Mouse (Mus musculus) CD4-positive, CD25-positive, alpha-beta regulatory T cell, adult 4 months (primary cell): ENCODE measurements around the gene Apom. TPM values are rescaled to one million over a fixed set of nuclear protein-coding genes. Genes with fewer than 3 reads are reported as not detected.

Experiments used
- ATAC-seq: one replicate; pipeline ENCODE4 v1.8.0; 2017
- polyA plus RNA-seq, 2 experiments: library from polyadenylated mRNA; unstranded; fragments of 100-300 nt; shearing (Covaris generic); gene quantifications; one replicate each; pipeline ENCODE4 v1.2.1; 2017

Apom gene
- polyA plus RNA-seq = under 1 TPM in 1 of 2 experiments, not detected in 1; 0.32 TPM

DNA sequence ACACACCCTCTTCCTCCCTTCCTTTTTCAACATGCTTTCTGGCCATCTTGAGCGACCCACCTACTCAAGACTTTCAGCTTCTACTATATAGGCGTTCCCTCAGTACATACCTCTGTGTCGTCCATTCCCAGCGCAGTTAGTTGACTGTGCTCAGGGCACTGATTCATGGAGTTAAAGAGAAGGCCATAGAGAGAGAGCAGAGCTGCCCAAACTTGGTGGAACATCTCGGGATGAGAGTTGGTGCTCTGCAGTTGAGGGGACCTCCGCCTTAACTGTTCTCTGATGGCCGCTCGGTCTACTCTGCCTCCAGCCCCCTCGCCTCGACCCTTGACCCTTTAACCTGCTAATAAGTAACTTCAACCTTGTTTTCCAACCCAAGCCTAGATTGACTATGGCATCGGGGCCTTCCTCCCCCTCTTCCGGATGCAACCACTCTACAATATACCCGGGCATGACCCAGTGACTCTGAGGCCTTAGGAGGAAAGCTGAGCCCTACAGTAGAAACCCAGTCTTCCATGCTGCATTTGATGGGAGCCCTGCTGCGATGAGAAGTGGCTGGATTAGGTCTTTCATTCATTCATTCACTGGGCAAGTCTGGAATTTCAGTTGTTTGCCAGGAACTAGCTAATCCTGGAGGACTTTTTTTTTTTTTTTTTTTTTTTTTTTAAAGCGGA is at the start of gene Apom:
Gene Apom, minus strand, starts transcription at position 551 of the 674 bp plus-strand sequence.
- ATAC-seq = no peak

DNA sequence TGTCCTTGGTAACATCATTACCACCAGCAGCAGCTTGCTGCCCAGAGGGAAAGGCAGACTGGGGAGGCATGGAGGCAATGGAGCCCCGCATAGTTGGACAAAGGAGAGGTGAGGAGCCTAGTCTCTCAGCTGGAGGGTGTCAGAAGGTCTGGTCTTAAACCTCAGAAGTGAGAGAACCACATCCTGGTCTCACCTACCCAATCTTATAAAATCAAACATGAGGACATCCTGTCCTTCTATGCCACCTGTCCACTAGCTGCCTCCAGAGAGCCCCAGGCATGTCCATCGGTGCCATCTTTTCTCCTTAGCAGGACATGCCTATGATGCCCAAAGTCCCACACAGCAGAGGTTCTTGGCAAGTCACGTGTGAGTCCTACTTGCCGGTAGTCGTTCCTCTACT is 48.2 kb upstream of the Apom start:
- ATAC-seq = peak; percentile 76

DNA sequence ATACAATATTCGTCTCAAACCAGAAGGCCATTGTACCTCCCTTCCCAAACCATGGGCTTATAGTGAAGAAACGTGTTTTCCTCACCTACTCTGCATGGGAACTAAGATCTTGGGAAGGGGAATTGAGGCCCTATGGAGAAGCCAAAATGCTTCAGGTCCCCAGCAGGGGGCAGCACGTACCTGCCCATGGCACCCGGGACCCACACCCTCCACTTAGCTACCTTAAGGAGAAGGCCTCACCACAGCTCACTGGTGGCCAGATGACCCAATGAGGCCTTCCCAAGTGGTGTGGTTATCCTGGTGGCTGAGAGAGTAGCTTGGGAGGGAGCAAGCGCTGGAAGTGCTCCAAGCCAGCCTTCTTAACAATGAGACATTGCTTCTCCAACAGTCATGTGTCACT is 46.7 kb upstream of the Apom start:
- peak; percentile 48 for ATAC-seq

DNA sequence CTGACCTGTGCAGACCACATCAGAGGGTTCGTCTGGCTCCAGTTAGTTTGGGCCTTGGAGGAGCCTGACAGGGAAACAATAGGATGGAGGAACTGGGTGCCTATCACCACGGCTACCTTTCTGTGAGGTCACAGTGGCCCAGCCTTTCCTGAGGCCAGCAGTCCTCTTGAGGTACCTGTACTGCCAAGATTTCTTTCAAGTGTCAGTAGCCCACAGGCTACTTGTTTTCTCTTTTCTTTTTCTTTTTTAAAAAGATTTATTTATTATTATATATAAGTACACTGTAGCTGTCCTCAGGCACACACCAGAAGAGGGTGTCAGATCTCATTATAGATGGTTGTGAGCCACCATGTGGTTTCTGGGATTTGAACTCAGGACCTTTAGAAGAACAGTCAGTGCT is 44.1 kb upstream of the Apom start, which contains the start of gene Aif1:
Gene Aif1, minus strand, starts transcription at position 101 of the 400 bp plus-strand sequence.
- ATAC-seq = no peak

DNA sequence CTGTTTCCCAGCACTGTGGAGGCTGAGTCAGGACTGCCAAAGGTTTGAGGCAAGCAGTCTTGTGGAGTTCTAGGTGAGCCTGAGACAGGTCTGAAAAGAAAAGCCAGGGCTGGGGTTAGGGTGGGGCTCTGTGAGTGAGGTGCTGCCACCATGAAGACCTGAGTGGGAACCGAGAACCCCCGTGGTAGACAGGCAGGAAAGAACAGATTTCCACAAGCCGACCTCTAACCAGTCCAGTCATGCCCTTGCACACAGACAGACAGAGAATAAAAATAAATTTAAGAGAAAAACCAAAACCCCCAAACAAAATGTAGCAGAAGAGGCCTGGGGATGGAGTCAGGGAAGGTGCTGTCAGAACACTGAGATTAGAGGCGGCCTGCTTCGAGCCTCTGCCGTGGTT is 43.5 kb upstream of the Apom start:
- no peak for ATAC-seq

DNA sequence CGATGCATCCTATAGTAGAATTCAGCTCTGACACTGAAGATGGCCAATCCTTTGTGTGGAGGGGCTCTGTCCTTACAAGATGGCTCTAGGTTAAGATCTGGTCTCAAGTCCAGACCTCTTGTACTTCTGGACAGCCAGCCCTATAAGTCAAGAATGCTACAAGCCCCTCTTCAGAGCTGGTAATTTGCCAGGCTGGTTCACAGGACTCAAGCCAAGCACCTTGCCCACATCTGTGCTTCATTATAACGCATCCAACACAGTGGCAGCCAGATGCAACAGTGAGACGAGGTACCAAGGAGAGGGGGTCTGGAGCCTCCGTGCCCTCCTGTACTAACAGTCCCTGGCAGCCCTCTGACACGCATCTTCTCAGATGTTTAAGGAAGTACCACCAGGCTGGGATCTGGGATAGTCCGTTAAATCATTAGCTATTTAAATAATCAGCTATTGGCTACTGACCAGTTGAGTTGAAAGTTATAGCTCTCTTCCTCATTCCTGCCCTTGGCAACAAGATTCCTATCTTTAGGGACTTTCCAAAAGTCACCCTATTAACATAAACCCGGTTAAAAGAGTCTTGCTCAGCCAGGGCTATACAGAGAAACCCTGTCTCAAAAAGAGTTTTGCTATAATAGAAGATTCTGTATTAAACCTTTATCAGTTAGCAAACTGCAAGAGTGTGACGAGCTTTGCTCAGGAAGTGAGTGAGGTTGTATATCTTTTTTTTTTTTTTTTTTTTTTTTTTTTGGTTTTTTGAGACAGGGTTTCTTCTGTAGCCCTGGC is 42.5 kb upstream of the Apom start:
- peak; percentile 67 for ATAC-seq

DNA sequence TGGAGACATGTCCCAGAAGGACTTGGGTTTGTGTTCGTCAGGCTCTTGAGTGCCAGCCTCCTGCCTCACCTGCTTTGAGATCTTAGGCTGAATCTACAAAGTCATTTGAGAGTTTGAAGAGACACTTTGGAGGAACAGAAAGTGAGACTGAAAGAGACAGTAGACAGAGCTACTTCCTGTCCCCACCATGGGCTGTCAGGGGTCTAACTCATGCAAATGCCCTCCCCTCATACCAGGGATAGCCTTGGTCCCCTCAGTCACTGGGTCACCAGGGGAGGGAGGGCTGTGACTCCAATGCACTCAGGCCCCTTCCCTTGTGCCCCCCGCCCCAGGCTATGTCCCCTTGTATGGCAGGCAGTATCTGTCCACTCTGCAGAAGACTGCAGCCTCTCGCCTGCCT is 41.5 kb upstream of the Apom start:
- peak; percentile 75 for ATAC-seq

DNA sequence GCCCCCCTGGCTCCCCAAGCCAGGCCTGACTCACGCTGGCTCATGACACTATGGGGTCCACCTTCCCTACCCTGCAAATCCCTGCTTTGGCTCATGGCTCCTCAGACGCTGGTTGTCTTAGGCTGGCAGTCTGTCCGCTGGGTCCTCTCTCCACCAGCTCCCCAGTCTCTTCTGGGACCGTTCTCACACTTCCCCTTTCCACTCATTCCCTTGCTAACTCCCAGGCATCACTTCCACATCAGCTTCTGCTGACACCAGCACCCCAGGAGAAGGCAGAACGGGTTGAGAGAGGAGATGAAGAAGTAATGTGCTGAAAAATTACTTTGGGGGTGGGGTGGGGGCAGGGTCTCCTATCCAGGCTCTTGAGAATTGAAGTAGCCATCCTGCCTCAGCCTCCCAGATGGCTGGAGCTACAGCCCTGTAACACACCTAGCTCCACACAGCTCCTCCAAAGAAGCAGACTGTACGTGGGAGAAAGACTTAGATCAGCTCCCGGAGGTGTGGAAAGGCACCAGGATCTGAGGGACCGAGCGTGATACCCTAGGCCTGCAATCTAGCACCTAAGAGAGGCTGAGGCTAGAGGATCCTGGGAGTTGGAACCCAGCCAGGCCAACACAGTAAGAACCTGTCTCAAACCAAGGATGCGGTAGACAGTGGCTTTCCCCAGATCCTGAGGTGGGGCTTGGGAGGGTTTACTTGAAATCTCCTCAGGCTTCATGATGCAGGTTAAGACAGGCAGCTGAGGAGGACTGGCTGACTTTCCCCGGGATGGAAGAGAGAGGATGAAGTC is 40.8 kb upstream of the Apom start:
- peak; percentile 48 for ATAC-seq

DNA sequence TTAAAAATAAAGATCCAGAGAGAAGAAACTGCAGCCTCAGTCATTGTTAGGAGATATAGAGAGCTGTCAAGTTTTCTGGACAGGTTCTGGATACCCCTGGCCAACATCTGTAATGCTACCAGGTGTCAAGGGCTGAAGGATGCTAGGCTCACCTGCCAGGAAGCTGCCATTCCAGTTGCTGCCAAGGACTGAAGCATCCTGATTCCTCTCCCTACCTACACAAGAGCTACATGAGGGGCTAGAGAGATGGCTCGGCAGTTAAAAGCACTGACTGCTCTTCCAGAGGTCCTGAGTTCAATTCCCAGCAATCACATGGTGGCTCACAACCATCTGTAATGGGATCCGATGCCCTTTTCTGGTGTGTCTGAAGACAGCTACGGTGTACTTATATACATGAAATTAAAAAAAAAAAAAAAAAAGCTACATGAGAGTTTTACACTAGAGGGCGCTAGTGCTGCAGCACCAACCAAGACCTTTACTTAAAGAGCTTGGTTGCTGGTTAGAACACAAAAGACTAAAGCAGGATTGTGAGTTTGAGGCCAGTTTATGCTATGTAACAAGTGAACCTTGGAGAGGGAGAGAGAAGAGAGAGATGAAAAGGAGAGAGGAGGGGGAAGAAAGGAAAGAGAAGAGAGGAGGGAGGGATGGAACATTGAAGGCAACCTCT is 36.8 kb upstream of the Apom start:
- no peak for ATAC-seq

DNA sequence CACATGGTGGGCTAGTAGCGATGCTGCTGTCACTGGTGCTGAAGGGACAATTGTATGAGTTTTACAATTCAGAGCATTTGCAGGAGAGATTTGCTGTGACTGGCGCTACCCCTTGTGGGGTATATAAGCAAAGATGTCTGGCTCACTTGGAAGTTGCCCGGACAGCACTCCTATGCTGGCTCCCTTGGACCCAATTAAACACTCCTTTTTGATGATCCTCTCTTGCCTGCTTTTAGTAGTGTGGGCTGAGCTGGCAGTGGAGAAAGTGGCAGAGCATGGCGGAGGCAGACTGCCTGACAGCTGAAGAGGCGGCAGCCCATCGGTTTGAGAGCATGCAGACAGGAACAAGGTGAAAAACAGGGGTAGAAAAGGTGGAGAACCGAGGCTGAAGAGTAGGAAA is 35.9 kb upstream of the Apom start:
- ATAC-seq = no peak

DNA sequence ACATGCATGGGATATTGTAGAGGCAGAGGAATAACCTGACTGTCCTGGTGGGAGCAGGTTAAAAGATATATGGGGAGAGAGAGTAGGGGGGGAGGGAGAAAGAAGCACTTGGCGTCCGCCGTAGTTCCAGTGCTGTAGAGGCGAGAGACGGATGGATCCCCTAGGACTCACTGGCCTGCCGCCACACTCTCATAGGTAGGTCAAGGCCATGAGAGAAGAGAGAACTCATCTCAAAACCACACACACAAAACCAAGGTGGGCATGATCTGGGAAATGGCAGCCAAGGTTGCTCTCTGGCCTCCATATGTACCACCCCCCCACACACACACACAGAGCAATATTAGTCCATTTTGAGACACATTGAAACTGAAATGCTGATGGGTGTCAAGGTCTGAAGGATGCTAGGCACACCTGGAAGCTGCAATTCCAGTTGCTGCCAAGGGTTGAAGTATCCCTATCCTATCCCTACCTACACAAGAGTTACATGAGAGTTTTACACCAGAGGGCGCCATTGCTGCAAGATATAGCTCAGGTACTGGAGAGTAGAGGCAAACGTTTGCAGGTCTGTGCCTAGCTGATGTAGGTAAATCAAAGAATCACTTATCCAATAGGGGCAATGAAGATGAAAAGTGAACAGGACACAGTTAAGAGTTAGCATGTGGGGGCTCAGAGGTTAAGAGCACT is 34.6 kb upstream of the Apom start:
- ATAC-seq = no peak

DNA sequence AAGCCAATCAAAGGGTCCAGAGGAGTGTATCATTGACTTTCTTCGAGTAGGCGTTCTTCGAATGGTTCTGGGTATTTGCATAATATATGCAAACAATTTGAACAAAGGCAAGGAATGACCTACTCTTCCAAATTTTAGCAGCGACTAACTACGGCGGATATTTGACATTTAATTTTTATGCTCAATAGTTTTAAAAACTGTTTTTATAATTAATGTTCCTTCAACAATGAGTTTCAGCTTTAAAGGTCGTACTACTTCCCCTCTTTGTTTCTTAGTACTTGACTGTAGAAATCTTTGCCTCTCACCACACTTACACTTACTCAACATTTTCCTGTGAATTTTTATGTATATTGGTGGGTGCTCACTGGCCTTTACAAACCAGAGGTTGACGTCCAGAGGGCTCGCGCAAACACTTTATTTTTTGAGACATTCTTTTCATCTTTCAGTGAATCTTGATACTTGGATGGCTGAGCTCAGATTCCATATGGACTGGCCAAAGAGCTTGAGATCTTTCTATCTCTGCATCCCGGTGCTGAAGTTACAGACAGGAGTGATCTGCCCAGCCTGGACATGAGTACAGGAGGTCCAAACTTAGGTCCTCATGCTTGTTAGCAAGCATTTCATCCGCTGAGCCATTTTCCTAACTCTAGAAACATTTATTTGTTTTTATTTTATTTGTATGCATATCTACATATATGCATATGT is 33.8 kb upstream of the Apom start:
- peak; percentile 1 for ATAC-seq

DNA sequence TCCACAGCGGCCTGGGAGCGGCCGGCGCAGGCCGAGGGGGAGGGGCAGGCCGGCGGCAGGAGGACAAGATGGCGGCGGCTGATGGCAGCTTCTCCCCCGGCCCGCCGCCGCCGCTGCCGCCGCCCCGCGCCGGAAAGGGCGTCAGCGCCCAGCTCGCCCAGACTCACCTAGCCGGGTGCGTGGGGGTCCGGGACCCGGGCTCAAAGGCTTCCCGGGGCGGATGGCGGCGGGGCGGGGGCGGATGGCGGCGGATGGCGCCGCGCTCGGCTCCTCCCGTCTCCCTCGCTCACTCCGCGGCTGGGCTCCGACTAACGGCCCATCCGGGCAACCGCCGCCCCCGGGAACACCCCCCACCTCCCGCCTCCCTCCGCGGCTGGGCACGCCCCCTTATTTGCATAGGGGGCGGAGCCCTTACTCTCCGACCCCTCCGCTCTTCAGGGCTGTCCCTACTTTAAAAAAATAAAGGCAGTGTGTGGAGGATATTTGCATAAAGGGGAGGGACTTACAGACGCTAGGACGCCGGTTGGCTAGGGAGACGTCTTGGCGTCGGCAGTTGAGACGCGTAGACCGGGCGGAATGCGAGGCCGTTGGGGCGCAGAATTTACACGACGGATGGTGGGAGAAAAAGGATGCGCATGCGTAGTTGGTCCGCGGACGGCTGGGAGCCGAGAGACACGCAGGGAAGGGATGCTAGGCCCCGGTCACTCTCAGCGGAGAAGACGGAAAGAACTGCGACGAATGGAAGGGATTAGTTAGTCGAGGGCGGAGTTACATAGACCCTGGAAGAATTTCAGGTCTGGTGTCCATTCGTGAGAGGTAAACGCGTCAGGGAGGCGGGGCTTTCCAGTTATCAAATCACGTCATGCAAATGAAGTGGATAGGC is 33.0 kb upstream of the Apom start, which contains the start of gene Prrc2a:
Gene Prrc2a, minus strand, starts transcription at position 330 of the 883 bp plus-strand sequence.
- ATAC-seq = peak; percentile 90

DNA sequence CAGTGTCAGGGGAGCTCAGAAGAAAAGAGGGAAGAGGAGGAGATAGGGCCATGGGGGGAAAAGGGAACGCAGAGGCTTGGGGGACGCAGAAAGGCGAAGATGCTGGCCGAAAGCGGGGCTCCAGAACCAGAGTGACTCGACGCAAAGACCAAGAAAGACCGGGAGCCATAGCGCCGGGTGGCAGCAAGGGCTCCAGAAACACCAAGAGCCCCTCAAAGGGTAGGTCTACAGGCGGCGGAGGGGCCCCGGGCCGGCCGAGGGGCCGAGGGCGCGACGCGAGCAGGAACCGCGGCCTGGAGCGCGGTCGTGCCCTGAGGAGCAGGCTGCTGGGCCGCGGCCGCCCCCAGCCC is 32.3 kb upstream of the Apom start:
- no peak for ATAC-seq

DNA sequence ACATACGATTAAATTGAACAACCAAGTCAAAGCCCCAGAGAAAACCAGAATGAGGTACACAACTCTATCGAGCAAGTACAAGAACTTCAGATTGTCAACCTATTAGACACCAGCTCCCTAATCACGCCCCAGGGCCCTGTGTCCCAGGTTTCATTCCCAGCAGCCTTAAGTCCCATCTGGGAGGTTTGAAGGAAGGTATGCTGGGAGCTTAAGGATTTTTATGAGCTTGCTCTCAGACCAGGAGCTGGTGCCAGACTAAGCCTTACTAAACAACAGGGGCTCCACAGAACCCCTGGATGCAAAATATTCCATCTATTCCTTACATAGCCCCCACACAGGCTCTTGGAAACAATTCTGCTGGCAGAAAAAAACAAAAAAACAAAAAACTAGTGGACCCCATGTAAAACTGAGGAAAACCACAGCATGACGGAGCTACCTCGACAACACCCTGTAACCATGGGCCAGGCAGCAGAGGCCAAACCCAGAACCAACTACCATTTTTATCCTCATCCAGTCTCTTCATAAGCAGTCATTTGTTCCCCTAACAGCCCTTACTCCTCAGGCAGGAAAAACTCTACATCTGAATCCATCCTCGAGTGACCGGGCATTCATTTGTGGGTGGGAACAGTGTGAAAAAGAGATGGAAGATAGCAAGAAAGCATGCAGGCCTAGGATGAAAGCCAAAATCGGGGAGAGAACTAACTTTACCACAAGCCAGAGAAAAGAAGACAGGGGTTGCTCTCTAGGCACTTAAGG is 31.7 kb upstream of the Apom start:
- ATAC-seq = no peak

DNA sequence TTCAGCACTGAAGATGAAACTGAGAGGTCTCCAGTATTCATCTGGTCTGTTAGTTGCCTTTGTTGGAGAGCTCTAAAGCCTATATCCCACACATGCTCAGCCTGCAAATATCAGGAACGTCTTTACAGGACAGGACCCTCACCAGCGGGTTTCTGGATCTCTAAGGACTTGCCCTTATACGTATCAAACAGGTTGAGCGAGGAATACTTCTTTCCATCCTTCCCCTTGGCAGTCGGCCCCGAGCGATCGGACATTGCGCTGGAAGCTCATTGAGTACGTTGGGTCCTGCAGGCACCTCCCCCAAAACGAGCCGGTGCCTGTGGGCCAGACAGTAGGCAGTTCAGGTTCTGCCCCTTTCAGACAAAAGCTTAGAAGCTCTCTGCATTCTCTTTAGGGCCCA is 30.9 kb upstream of the Apom start:
- ATAC-seq = no peak

DNA sequence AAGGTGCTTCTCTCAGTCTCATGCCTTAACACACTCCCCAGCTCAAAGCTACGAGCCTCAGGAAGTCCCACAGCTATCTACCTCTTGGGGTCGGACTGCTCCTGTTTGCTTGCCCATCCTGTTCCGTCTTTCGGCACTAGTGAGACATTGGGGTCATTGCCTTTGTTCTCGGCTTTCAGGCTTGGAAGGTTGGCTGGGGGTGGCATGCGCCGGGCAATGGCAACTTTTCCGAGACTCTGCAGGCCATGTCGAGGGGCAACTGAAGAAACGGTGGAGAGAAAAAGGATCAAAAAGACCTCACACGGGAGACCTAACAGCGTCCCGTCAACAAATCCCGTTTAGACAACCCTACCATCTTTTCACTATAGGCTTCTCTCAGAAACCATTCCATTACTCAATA is 30.3 kb upstream of the Apom start:
- ATAC-seq = no peak

DNA sequence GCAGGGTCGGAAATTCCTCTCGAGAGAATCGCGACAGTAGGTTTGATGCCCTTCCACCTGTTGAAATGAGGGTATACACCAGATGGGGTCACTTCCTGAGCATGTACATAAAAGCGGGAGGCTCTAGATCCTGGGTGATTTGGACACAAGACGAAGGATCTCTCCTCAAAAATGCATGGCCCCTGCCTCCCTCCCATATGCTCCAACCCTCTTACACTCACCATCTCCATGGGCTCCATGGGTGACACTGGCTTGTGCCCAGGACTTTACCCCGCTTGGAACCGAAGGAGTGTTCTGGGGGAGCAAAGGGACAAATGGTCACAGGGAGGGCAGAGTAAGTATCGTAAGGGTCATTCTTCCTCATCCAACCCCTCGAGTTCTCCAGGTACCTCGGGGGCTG is 29.6 kb upstream of the Apom start:
- ATAC-seq = no peak

DNA sequence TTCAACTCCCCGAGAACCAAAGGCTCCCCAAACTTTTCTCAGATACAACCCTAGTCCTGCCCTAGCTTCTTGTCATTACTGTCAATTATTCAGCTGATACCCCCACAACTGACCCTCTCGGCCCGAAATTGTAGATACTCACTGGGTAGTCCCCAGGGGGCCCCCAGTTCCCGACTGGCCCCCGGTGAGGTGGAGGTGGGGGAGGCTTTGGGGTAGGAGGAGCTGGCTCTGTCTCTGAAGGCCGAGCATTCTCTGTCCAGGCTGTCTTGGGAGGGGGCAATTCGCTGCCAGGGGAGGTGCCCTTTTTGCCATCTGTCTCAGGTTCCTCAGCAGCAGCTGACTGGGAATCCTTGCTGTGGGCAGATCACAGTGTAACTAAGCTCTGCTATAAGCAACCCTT is 27.8 kb upstream of the Apom start:
- ATAC-seq = no peak
